Mouse (Mus musculus): Measurements from ENCODE around the gene Rcbtb2.

The Rcbtb2 gene

DNA sequence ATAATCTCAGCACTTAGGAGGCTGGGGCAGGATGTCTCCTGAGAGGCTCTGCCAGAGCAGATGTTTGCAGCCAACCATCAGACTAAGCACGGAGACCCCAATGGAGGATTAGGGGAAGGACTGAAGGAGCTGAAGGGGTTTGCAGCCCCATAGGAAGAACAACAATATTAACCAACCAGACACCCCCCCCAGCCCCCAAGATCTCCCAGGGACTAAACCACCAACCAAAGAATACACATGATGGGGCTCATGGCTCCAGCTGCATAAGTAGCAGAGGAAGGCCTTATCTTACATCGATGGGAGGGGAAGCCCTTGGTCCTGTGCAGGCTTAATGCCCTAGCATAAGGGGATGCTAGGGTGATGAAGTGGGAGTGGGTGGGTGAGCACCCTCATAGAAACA, 6.5 kb upstream of the Rcbtb2 start:
- CTCF ChIA-PET: no interaction called here

DNA sequence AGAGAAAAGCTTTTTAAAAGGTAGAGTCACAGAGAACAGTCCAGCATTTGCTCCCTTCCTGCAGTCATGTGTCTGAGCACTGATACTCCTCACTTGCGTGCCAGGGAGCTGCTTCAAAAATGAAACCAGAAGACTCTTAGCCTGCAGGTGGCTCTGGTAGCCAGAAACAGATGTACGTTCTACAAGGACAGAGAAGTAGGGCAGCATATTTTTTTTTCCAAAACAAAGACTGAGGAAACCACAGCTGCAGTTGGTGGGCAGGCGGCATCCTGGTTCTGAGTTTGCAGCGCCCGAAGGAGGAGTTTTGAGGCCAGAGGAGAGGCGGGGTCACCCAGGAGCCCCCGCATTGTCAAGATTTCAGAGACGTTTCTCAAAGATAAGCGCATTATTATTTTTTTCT, 5.9 kb upstream of the Rcbtb2 start:
- CTCF ChIA-PET: interaction anchor here (0.6 to 1.0 kb wide), 3 partner anchors 9 to 83 kb away, joined by 3 to 6 read pairs (median 4); no protein-coding TSS in a partner anchor

DNA sequence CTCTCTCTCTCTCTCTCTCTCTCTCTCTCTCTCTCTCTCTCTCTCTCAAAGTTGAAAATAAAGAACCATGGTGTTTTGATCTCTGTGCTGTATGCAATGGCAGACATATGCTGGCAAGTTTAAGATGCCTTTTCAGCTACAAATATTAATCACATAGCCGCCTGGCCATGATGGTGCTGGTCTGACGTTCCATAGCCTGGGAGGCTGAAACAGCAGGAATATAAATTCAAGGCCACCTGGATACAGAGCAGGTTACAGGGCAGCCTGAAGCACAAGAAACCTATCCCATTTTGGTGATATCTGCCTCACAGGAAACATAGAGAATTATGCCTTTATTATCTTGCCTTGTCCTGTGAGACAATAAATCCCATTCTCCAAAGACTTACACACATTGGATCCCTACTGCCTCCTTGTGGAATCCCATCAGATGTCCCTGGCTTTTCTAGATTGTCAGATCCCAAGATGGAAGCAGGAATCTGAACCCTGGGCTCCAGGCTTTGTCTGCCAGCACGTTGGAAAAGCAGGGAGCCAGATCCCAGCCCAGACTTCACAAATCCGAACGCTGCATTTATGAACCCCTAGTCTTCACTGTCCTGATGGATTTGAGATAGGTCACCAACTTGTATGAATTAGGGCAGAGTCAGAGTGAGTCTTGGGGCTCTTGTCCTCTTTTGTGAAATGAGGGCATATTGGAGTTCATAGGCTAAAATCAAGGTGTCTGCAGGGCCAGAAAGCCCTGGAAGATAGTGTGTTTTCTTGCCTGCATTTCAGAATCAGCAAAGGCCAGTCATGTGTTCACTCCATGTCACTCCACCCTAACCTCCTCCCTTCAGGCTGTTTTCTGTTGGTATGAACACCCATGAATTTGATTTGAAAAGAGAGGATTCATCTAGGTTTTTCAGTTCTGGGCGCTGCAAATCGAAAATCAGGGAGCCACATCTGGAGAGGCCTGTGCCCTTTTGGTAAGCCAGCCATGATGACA, 5.1 kb upstream of the Rcbtb2 start:
- CTCF ChIA-PET: interaction anchor here (0.7 to 1.5 kb wide), 3 partner anchors 10 to 84 kb away, joined by 3 to 6 read pairs (median 4); no protein-coding TSS in a partner anchor

DNA sequence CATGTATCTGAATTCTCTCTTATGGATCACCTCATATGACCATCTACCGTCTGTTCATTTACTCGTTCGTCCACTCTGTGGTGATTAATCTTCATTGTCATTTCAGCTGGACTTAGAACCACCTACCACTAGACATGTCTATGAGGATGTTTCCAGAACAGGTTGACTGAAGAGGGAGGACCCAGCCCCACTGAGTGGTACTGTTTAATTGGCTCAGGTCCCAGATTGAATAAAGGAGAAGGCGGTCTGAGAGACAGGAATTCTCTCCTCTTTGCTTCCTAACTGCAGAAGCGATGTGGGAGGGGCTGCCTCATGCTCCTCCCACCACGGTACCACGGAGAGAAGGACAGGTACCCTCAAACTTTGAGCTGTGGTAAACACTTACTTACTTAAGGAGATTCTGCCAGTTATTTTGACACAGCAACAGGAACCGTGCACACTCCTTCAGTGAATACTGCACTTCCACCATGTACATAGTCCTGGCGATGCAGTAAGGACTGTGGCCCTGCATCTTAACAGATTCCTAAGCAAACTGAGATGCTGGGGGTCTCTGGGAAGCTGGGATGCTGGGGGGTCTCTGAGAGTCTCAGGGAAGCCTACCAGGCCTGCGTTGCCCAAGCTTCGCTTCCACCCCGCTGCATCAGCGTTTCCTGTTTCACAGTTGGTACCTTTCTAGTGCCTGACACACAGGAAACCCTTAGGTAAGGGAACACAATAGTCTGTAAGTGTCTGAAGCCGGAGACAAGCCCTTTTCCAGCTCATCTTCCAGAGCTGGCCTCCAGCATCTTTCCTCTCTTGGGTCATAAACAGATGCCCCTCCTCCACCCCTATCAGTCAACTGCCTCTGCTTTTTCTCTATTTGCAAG, 4.1 kb upstream of the Rcbtb2 start:
- CTCF ChIA-PET: interaction anchor here (0.9 to 1.5 kb wide), 2 partner anchors 12 to 182 kb away, joined by 3 to 4 read pairs; no protein-coding TSS in a partner anchor

DNA sequence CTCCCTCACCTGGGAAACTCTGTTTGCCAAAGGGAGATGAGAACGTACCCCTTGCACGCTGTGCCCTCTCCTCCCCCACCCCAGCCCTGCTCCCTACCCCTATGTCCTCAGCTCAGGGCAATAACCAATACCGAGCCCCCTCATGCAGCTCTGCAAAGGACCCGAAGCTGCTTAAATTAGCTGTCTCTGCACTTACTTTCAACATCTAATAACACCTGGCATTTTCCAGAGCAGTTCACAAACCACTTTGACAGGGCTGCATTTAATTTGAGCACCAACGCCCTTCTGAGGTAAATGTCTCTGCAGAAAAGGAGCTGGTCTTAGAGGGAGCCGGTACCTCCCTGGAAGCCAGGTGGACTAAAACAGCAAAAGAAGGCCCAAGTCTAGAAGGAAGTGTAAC, 3.4 kb upstream of the Rcbtb2 start:
- CTCF ChIA-PET: interaction anchor here (0.6 to 1.5 kb wide), 3 partner anchors 13 to 209 kb away, joined by 3 to 10 read pairs (median 4); no protein-coding TSS in a partner anchor

DNA sequence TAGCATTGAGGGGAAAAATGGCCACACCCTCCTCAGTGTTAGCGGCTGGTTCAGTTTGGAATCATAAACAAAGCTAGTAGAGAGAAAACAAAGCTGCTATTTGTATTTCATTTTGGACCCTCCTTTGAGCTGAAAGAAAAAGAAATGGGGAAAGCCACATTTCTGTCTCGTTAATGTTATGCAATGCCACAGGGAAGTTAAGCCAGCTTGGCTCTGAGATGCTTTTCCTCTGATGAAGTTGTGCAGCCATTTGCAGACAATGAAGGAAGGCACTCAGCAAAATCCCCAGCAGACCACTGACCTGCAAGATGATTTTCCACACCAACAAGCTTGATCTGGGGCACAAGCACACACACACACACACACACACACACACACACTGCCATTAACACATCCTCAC, 2.9 kb upstream of the Rcbtb2 start:
- CTCF ChIA-PET: interaction anchor here (0.6 to 1.0 kb wide), 2 partner anchors 209 to 278 kb away, joined by 3 to 10 read pairs; no protein-coding TSS in a partner anchor

DNA sequence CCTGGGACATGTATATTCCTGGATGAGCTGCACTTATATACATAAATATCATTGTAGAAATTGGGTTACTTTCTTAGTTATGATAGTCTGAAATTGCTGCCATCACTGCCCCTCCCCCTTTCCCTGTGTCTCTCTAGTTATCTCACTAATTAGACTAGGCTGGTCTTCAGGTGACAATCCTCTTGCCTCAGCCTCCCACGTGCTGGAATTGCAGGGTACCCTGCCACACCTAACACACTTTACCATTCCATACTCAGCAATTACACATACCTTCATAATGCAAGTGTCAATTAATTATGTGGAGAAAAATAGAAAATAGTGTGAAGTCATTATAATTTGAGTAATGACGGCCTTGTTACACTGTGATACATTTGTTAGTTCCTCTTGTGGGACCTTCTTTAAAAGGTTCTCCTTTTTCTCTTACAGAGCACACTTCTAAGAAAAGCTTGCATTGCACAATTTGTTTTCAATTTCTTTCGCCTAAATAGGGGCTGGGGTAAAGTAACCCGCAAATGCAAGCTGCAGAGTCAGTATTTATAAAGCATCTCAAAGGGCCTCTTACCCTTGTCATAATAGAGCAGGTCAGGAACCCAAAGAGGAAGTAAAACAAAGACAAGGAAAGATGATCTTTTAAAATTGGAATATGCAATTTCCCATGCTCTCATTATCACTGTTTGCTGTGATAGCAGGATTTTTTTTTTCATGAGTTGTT, 470 bp upstream of the Rcbtb2 start:
- CTCF ChIA-PET: interaction anchor here (0.7 to 1.1 kb wide), 2 partner anchors 24 to 26 kb away, joined by 3 to 4 read pairs; no protein-coding TSS in a partner anchor

DNA sequence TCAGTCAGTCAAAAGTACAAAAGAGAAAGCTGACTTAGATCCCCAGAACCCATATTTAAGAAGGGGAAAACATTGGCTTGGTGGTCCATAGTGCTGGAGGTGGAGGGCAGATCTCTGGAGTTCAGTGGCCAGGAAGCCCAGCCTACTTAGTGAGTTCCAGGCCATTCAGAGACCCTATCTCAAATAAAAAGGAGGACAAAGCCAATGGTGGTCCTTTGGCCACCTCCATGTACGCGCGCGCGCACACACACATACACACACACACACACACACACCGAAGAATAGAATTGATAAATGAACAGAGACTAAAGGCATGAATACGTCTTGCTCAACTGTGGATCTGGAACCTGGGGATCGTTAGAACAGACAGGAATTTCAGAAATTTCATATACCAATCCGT, 544 bp downstream of the Rcbtb2 start:
- CTCF ChIA-PET: interaction anchor here (0.7 kb wide), 1 partner anchor 10 kb away, joined by 4 read pairs; no protein-coding TSS in a partner anchor

DNA sequence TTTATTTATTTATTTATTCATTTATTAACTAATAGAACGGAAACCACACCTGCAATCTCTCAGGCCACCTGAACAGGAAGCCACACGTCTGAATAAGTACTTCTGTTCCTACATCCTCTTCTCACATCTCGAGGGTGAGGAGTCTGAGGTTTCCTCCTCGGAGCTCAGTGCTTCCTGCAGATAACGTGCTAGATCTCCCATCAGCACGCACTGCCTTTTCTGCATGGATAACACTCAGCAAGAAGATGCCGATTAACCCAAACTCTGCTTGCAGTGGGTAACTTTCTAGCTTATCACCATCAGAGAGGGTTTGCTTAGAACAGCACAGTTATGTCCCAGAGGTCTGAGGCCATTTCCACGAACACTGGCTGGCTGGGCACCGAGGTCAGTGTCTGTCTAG, 949 bp downstream of the Rcbtb2 start:
- CTCF ChIA-PET: no interaction called here

DNA sequence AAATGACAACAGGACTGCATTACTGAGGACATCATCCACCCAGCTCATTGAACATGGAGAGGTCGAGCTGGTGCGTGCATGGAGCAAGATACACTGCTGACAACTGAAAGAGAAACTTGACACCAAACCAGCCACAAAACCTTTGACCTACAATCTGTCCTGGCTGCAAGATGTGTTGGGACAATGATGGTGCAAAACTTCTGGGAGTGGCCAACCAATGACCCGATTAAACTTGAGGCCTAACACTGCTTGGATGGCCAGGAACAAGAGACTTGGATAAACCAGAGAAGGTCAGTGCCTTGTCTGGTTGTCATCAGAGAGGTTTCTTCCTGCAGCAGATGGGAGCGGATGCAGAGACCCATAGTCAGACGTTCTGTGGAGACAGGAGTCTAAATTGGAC, 7.7 kb downstream of the Rcbtb2 start:
- CTCF ChIA-PET: no interaction called here

DNA sequence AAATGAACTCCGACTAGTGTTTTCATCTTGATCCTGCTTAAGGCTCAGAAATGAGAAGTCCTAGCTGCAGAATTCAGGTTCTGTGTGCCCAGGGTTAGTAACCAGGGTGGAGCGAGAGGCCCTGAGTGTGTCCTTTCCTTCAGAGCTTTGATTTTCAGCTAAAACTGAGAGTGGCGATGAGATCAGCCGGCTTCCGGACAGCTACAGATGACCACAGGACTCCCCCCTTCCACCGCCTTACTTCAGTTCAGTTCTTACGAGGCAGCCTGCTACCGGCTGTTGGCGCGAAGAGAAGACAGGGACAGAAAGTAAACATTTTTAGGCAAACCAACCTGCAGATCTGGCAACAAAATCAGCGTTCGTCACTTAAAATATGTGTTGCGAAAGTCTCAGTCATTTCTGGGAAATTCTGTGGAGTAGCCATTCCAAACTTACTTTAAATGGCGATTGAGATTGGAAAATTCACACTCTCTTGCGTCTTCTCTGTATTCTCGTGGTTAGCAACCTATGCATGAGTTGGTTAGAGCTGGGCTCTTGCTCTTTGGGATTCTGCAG, 9.1 kb downstream of the Rcbtb2 start:
- CTCF ChIA-PET: no interaction called here

DNA sequence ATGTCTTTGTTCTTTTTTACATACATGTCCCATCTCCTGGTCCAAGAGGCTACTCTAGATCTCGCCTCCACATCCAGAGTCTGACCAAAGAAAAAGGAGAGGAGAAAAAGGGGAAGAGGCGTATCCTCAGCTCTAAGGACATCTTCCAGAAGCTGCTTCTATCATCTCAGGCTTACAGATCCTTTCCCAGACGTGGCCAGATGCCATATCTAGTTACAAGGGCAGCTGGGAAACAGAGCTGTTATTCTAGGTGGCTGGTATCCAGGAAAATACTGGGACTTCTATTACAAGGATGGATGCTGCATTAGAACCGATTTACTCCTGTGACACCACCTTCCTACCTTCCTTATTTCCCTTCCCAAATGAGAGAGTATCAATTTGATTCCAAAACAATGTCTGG, 9.9 kb downstream of the Rcbtb2 start:
- CTCF ChIA-PET: interaction anchor here (0.5 kb wide), 1 partner anchor 10 kb away, joined by 4 read pairs; no protein-coding TSS in a partner anchor

DNA sequence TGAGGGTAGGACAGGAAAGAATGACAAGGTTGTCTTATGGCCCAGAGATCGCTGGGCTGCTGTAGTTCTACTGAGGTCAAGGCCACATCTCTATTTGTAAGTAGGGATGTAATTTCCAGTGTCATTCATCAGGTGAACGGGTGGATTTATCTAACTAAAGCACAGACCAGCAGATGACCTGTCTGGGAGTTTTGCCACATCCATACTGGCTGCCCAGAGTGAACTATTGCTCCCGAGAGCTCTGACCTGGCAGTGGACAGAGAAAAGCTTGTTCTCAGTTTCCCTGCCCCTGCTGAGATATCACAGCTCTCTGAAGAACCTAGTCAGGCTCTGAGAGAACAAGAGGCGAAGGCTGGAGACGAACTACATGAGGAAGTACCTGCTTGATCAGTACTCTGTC, 14.4 kb downstream of the Rcbtb2 start:
- CTCF ChIA-PET: no interaction called here

DNA sequence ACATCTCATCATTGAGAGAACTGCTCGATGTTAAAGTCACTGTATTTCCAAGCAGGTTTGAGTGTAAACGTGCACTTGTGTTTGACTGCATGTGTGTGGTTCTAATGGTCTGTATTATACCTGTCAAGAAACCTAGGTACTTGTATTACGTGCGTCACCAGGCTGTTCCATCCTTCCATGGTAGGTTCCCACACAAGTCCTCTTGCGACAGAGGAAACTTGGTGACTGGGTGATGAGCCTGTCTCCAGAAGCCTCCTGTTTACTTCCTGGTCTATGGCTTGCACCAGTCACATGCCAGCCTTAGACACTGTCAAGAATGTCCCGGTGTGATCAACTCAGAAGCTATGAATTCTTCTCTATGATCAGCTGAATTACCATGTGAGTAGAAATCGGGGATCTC, 15.6 kb downstream of the Rcbtb2 start:
- CTCF ChIA-PET: no interaction called here

DNA sequence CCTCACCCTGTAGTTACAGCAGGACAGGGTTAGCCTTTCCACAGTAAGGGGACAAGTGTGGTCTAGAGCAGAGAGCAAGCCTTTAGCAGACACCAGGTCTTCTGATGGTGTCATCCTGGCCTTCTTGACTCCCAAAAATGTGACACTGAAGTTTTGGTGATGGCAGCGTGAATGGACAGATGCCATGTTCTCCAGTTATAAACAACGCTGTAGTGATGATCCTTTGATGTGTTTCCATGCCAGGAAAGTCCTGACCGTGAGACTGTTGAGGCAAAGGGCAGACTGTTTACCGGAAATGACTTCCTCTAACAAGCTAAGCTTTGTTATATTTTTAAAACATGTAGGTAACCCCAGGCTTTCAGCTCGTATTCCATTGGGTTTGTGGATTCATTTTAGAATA, 17.0 kb downstream of the Rcbtb2 start:
- CTCF ChIA-PET: interaction anchor here (0.6 kb wide), 1 partner anchor 93 kb away, joined by 13 read pairs; no protein-coding TSS in a partner anchor

DNA sequence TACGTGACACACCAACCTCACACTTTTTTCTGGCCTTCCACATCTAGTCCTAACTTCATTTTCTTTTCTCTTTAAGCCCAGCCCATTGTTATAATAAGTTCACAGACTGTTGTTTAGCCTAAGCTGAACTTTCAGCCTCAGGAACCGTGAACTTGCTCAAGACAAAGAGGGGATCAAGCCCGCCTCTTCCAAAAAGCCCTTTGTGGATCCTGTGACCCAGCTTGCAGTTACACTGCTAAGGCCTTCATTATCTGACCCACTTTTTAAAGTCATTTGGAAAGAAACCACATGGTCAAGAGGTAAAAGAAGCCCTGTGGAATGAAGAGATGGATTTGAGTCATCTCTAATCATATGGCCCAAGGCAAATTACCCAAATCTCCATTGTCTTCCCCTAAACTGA, 19.0 kb downstream of the Rcbtb2 start:
- CTCF ChIA-PET: interaction anchor here (0.7 kb wide), 1 partner anchor 19 kb away, joined by 3 read pairs; no protein-coding TSS in a partner anchor

DNA sequence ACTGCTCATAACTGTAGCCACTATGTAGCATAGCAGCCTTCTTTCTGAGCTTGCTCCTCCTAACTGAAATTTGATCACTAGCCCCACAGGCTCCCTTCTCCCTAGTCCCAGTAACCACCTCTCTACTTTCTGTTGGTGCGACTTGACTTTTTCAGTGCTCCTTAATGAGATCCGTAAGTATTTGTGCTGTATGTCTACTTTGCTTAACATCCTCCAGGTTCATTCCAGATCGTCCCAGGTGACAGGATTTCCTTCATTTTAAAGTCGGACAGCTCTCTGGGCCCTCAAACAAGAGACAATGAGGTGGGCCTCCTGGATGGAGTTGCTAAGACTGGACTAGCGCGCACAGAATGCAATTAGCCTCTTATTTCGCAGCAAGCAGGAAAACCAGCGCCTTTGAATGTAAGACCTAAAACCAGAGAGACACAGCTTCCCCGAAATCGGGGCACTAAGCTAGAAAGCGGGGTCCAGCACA, 19.6 kb downstream of the Rcbtb2 start:
- CTCF ChIA-PET: interaction anchor here (0.7 kb wide), 1 partner anchor 18 kb away, joined by 3 read pairs; no protein-coding TSS in a partner anchor

DNA sequence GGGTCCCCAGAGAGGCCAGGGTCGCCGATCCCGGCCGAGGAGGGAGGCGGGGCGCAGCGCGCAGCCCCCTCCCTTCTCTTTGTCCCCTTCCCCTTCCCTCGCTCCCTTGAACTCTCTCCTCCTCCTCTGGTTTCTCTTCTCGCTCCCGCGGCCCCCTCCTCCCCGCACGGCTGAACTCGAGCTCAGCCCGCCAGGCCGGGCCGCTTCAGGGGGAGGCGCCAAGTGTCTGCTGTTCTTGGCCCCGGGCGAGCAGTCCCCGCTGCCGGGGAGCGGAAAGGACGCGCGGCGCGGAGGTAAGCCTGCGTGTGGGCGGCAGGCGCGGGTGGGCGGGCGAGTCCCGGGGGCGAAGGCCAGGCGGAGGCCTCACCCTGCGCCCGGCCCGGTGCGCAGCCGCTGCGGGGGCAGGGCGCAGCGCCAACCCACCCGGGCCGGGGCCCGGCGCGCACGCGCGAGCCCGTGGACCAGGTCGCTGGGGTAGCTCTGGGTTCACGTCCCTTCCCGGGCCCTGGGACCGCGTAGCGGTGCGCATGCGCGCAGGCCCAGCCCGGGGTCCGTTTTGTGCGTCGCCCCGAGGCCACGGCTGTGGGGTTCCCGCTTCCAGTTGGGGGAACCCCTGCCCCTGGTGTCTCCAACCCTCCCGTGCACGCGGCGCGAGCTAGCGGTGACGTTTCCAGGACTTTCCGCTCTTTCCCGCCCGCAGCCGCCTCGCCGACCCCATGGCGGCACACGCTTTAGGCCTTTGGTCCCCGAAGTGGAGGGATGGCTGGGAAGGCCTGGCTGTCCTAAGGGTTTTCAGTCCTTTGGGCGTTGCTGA, 20.3 kb downstream of the Rcbtb2 start:
- CTCF ChIA-PET: no interaction called here

DNA sequence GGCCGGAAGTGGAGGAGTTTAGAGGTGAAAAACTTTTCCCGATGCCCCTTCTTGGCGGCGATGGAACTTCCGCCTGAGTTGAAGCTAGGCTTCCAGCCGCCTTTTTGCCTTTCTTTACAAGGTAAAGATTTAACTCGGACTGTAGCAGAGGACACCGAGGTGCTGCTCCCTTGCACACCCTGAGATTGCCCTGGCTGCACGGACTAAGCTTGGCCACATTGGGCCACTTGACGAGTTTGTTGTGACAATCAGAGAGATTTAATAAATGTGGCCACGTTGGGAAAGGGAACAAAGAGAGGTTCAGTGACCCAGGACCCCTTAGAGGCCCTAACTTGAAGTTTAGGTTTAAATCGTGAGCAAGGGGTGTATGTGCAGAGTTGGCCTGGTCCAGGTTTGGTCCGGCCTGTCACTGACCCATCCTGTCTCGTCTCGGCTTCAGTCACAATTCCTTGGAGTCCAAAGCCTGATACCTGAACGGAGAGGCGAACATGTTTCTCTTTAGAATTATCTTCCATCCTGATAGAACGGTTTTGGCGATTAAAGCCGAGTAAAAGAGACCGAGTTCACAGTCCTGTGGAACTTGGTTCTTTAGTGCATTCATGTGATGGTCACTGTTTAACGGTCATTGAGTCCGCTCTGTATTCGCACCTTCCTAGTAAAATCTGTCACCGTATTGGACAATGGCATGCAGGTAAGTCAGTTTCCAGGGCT, 21.0 kb downstream of the Rcbtb2 start:
- CTCF ChIA-PET: interaction anchor here (0.5 kb wide), 1 partner anchor 33 kb away, joined by 4 read pairs; no protein-coding TSS in a partner anchor
